Mouse (Mus musculus) MEL (cell line): ENCODE measurements around the gene Hmgb1. TPM values are rescaled to one million over a fixed set of nuclear protein-coding genes. Genes with fewer than 3 reads are reported as not detected.
A peak's percentile ranks its signal among the peaks of the same experiment; 100 is the strongest.

ENCODE experiments used
- DNase-seq: peaks from one replicate; pipeline ENCODE4 v3.0.0; 2011; ENCODE audit warnings: low read depth, low spot score
- H3K27ac ChIP-seq: 2 replicates; pipeline ENCODE4 v1.5.1; 2012; ENCODE audit warnings: low read depth, mild to moderate bottlenecking, control low read depth, low read length, moderate library complexity; ENCODE audit not compliant: control insufficient read depth
- H3K27me3 ChIP-seq, 2 experiments: fragments of 150-350 bp in 1 of 2; sonication (generic) in 1 of 2; 2 replicates each; pipeline ENCODE4 v1.6.1; 2012; ENCODE audit warnings: low read length in 2 of 2, mild to moderate bottlenecking in 2 of 2, improper control_type of control experiment in 1 of 2, moderate library complexity in 1 of 2; ENCODE audit not compliant: insufficient read depth in 2 of 2, control insufficient read depth in 1 of 2
- H3K36me3 ChIP-seq, 2 experiments: 2 replicates each; pipeline ENCODE4 v1.6.1; 2012 to 2014; ENCODE audit warnings: low read length in 2 of 2, improper control_type of control experiment in 1 of 2, inconsistent platforms in 1 of 2, mild to moderate bottlenecking in 1 of 2; ENCODE audit not compliant: insufficient read depth in 2 of 2, control insufficient read depth in 1 of 2
- H3K4me1 ChIP-seq, 2 experiments: fragments of 150-350 bp in 1 of 2; sonication (generic) in 1 of 2; 2 replicates each; pipeline ENCODE4 v1.6.1; 2012; ENCODE audit warnings: low read length in 2 of 2, improper control_type of control experiment in 1 of 2, mild to moderate bottlenecking in 1 of 2; ENCODE audit not compliant: insufficient read depth in 2 of 2, control insufficient read depth in 1 of 2
- H3K4me3 ChIP-seq, 2 experiments: fragments of 150-350 bp in 1 of 2; sonication (generic) in 1 of 2; 2 replicates each; pipeline ENCODE4 v1.5.1; 2012; ENCODE audit warnings: low read depth in 2 of 2, low read length in 2 of 2, mild to moderate bottlenecking in 2 of 2, moderate library complexity in 2 of 2, control low read depth in 1 of 2, improper control_type of control experiment in 1 of 2; ENCODE audit not compliant: control insufficient read depth in 1 of 2, insufficient read depth in 1 of 2
- H3K79me2 ChIP-seq: 2 replicates; pipeline ENCODE4 v1.6.1; 2012; ENCODE audit warnings: mild to moderate bottlenecking, low read length, moderate library complexity; ENCODE audit not compliant: control insufficient read depth, poor library complexity, insufficient read depth
- H3K9ac ChIP-seq: 2 replicates; pipeline ENCODE4 v1.6.1; 2012; ENCODE audit warnings: low read depth, mild to moderate bottlenecking, control low read depth, low read length, moderate library complexity; ENCODE audit not compliant: control insufficient read depth, poor library complexity, severe bottlenecking
- H3K9me3 ChIP-seq: fragments of 150-350 bp; sonication (generic); replicated peaks from 2 replicates; pipeline ENCODE4 v1.6.1; 2012; ENCODE audit warnings: mild to moderate bottlenecking, low read length, improper control_type of control experiment, moderate library complexity; ENCODE audit not compliant: insufficient read depth
- CHD1 ChIP-seq: IDR thresholded peaks from 2 replicates; pipeline ENCODE4 v1.6.1; 2012; ENCODE audit warnings: low read depth, mild to moderate bottlenecking, inconsistent platforms, low read length, improper control_type of control experiment
- CHD2 ChIP-seq: IDR thresholded peaks from 2 replicates; pipeline ENCODE4 v1.6.1; 2011; ENCODE audit warnings: low read length, improper control_type of control experiment
- CTCF ChIP-seq, 3 experiments: IDR thresholded peaks in 2 of 3; conservative IDR thresholded peaks in 1 of 3; 2 replicates each; pipeline ENCODE4 v1.5.1; 2011 to 2012; ENCODE audit warnings: low read length in 3 of 3, low read depth in 2 of 3, mild to moderate bottlenecking in 2 of 3, improper control_type of control experiment in 1 of 3, inconsistent platforms in 1 of 3, mixed read lengths in 1 of 3, moderate library complexity in 1 of 3; ENCODE audit not compliant: control insufficient read depth in 1 of 3, insufficient read depth in 1 of 3, poor library complexity in 1 of 3, severe bottlenecking in 1 of 3
- ELF1 ChIP-seq: IDR thresholded peaks from 2 replicates; pipeline ENCODE4 v1.6.1; 2014; ENCODE audit warnings: low read depth, mild to moderate bottlenecking, inconsistent platforms, low read length, improper control_type of control experiment, moderate library complexity
- ETS1 ChIP-seq: IDR thresholded peaks from 2 replicates; pipeline ENCODE4 v1.6.1; 2012; ENCODE audit warnings: low read depth, mild to moderate bottlenecking, inconsistent platforms, low read length, improper control_type of control experiment, moderate library complexity
- GABPA ChIP-seq: IDR thresholded peaks from 2 replicates; pipeline ENCODE4 v1.6.1; 2012; ENCODE audit warnings: low read depth, mild to moderate bottlenecking, inconsistent platforms, low read length, improper control_type of control experiment, moderate library complexity
- GATA1 ChIP-seq: IDR thresholded peaks from 2 replicates; pipeline ENCODE4 v1.6.1; 2011; ENCODE audit warnings: low read depth, low read length, improper control_type of control experiment
- HCFC1 ChIP-seq: IDR thresholded peaks from 2 replicates; pipeline ENCODE4 v1.6.1; 2012; ENCODE audit warnings: low read depth, mild to moderate bottlenecking, inconsistent platforms, low read length, improper control_type of control experiment, moderate library complexity
- MAX ChIP-seq: IDR thresholded peaks from 2 replicates; pipeline ENCODE4 v1.6.1; 2011; ENCODE audit warnings: low read length, improper control_type of control experiment
- MEF2A ChIP-seq: IDR thresholded peaks from 2 replicates; pipeline ENCODE4 v1.6.1; 2014; ENCODE audit warnings: low read depth, mild to moderate bottlenecking, inconsistent platforms, low read length, improper control_type of control experiment; ENCODE audit not compliant: poor library complexity, insufficient replicate concordance, severe bottlenecking; ENCODE audit errors: extremely low read depth
- MYB ChIP-seq: IDR thresholded peaks from 2 replicates; pipeline ENCODE4 v1.6.1; 2011; ENCODE audit warnings: mild to moderate bottlenecking, low read depth, low read length, improper control_type of control experiment
- NRF1 ChIP-seq: IDR thresholded peaks from 2 replicates; pipeline ENCODE4 v1.6.1; 2014; ENCODE audit warnings: low read depth, mild to moderate bottlenecking, inconsistent platforms, low read length, improper control_type of control experiment, moderate library complexity; ENCODE audit not compliant: poor library complexity, insufficient read depth, severe bottlenecking
- POLR2A ChIP-seq, 2 experiments: IDR thresholded peaks; 2 replicates each; pipeline ENCODE4 v1.6.1; 2011 to 2012; ENCODE audit warnings: low read length in 2 of 2, mild to moderate bottlenecking in 2 of 2, control low read depth in 1 of 2, improper control_type of control experiment in 1 of 2, low read depth in 1 of 2, moderate library complexity in 1 of 2; ENCODE audit not compliant: control insufficient read depth in 1 of 2, insufficient read depth in 1 of 2, poor library complexity in 1 of 2
- POLR2AphosphoS2 ChIP-seq: IDR thresholded peaks from 2 replicates; pipeline ENCODE4 v1.6.1; 2011; ENCODE audit warnings: low read length, improper control_type of control experiment
- POLR2AphosphoS5 ChIP-seq: IDR thresholded peaks from 2 replicates; pipeline ENCODE4 v1.6.1; 2012; ENCODE audit warnings: low read depth, borderline replicate concordance, mild to moderate bottlenecking, inconsistent platforms, low read length, moderate library complexity, mixed read lengths
- RAD21 ChIP-seq: IDR thresholded peaks from 2 replicates; pipeline ENCODE4 v1.6.1; 2011; ENCODE audit warnings: mild to moderate bottlenecking, low read depth, low read length, improper control_type of control experiment
- RCOR1 ChIP-seq: IDR thresholded peaks from 2 replicates; pipeline ENCODE4 v1.6.1; 2012; ENCODE audit warnings: low read depth, mild to moderate bottlenecking, inconsistent platforms, low read length, improper control_type of control experiment
- SMC3 ChIP-seq: IDR thresholded peaks from 2 replicates; pipeline ENCODE4 v1.6.1; 2011; ENCODE audit warnings: low read depth, low read length, improper control_type of control experiment
- TAL1 ChIP-seq: IDR thresholded peaks from 2 replicates; pipeline ENCODE4 v1.6.1; 2012; ENCODE audit warnings: mild to moderate bottlenecking, inconsistent platforms, low read length, moderate library complexity, mixed read lengths
- TBP ChIP-seq: IDR thresholded peaks from 2 replicates; pipeline ENCODE4 v1.8.0; 2011; ENCODE audit warnings: low read depth, low read length, improper control_type of control experiment
- USF2 ChIP-seq, 2 experiments: IDR thresholded peaks; 2 replicates each; pipeline ENCODE4 v1.6.1; 2011 to 2012; ENCODE audit warnings: improper control_type of control experiment in 2 of 2, low read length in 2 of 2, borderline replicate concordance in 1 of 2, inconsistent platforms in 1 of 2, low read depth in 1 of 2, mild to moderate bottlenecking in 1 of 2; ENCODE audit not compliant: insufficient read depth in 1 of 2
- ZC3H11A ChIP-seq: IDR thresholded peaks from 2 replicates; pipeline ENCODE4 v1.6.1; 2012; ENCODE audit warnings: low read depth, mild to moderate bottlenecking, inconsistent platforms, low read length, improper control_type of control experiment
- ZKSCAN1 ChIP-seq: IDR thresholded peaks from 2 replicates; pipeline ENCODE4 v1.6.1; 2012; ENCODE audit warnings: low read depth, mild to moderate bottlenecking, inconsistent platforms, low read length, improper control_type of control experiment, moderate library complexity
- polyA plus RNA-seq, 2 experiments: library from polyadenylated mRNA; stranded (reverse) in 1 of 2; unstranded in 1 of 2; fragments of >175 nt in 1 of 2; fragments of >200 nt in 1 of 2; gene quantifications; 2 replicates each; pipeline versions ENCODE4 v1.2.1 to v1.2.4; 2012; ENCODE audit warnings: low replicate concordance in 2 of 2, low read depth in 1 of 2; ENCODE audit not compliant: insufficient read length in 2 of 2, insufficient read depth in 1 of 2, missing spikeins in 1 of 2
- total RNA-seq: library from RNA; depleted of rRNA; stranded (reverse); fragments of 300-350 nt; gene quantifications from 2 replicates; pipeline ENCODE4 v1.2.3, GENCODE M21; 2012

The Hmgb1 gene
- total and polyA plus RNA-seq, 3 experiments, result 600 to 678 TPM; not detected in 1

DNA sequence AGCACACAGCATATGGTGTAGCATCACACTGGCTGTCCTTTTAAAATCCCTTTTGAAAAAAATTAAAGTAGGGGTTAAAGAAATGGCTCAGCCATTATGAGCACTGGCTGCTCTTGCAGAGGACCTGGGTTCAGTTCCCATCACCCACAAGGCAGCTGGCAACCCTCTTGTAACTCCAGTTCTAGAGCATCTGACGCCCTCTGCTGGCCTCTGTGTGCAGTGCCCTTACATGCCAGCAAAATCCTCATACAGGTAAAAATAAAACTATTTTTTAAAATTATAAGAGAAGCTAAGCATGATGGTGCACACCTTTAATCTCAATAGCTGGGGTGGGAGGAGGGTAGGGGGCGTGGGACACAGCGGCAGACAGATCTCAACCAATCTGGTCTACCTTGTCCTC lies 147.4 kb downstream of the Hmgb1 start:
- no peak overlapping the region for H3K27ac ChIP-seq
- H3K4me1 ChIP-seq, result 0 out of 4 replicates have a peak, but pooled peaks cover 0 to 2% of the 10 kb centered on the region in 2 experiments
- peaks cover 0 to under 1% of the 10 kb centered on the region in 2 experiments; a peak in 1 of 4 replicates for H3K36me3 ChIP-seq
- no peak for DNase-seq
- H3K9ac ChIP-seq, result no peak overlapping the region
- no peaks in the 10 kb centered on the region for H3K9me3 ChIP-seq
- no peaks in the 10 kb centered on the region for H3K27me3 ChIP-seq
- no peaks in the 10 kb centered on the region for H3K79me2 ChIP-seq
- H3K4me3 ChIP-seq, result no peak overlapping the region
- TF ChIP-seq CTCF (IDR thresholded peaks at IDR 0.05 in 2 of 3, conservative IDR thresholded peaks at IDR 0.05 in 1 of 3; ENCODE audit: control insufficient read depth in 1 of 3, insufficient read depth in 1 of 3, low read depth in 2 of 3, low read length in 3 of 3, poor library complexity in 1 of 3, severe bottlenecking in 1 of 3) (peak; percentile 34 to 62 (median 58); a peak in 5 of 6 replicates), ZC3H11A (peak; percentile 6; the same call in 1 of the 2 replicates), ETS1 (0 out of 2 replicates have a peak, but pooled peaks have one; percentile 10), SMC3 (peak; percentile 52), POLR2A (IDR thresholded peaks at IDR 0.05; ENCODE audit: control insufficient read depth in 1 of 2, insufficient read depth in 1 of 2, low read depth in 1 of 2, low read length in 2 of 2, poor library complexity in 1 of 2) (no peak), MYB (no peak), RAD21 (peak; percentile 51)

GRCm38 (mm10) chr5:149032438-149032837 lies 151.9 kb downstream of the Hmgb1 start:
- Histone ChIP-seq H3K79me2 (peaks cover 2% of the 10 kb centered on the region; the same call in 1 of the 2 replicates), H3K4me3 (no peak overlapping the region), H3K4me1 (peaks cover 8 to 16% of the 10 kb centered on the region in 2 experiments), H3K27ac (no peak overlapping the region), H3K9me3 (no peaks in the 10 kb centered on the region), H3K9ac (no peak overlapping the region), H3K27me3 (no peaks in the 10 kb centered on the region), H3K36me3 (peaks cover 0 to 15% of the 10 kb centered on the region in 2 experiments; a peak in 2 of 4 replicates)
- DNase-seq, result no peak
- TF ChIP-seq TBP (peak; percentile 91), CTCF (IDR thresholded peaks at IDR 0.05 in 2 of 3, conservative IDR thresholded peaks at IDR 0.05 in 1 of 3; ENCODE audit: control insufficient read depth in 1 of 3, insufficient read depth in 1 of 3, low read depth in 2 of 3, low read length in 3 of 3, poor library complexity in 1 of 3, severe bottlenecking in 1 of 3) (peak in 1 of 3 experiments; percentile 14; a peak in 1 of 6 replicates), HCFC1 (no peak)

DNA sequence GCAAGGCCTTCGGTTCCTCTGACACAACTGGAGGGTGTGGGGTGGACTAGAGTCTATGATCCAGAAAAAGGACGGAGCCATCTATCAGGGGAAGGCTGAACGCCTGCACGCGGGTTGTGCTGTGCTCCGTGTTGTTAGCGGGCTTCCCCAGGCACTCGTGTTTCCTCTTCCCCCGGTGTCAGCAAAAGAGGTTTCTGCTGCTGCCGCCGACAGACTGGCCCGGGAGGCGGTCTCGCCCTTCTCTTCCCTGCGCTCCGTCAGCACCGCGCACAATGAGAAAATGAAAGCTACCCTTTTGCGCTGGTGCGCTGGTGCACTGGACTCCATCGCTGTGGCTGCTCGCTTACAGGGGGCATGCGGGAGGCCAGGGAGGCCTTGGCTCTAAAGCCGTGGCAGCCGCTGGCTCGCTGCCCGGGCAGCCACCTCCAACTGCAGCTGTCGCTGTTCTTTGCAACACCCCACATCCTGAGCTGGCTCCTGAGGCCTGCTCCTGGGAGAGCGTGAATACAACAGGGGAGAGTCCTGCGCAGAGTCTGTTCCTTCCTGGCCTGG lies 153.0 kb downstream of the Hmgb1 start:
- H3K9me3 ChIP-seq, result no peaks in the 10 kb centered on the region
- H3K4me3 ChIP-seq, result peak overlapping the region; percentile 57 to 83
- peaks cover 0 to 15% of the 10 kb centered on the region in 2 experiments; a peak in 2 of 4 replicates for H3K36me3 ChIP-seq
- peak overlapping the region; percentile 79 for H3K27ac ChIP-seq
- peak; percentile 90 for DNase-seq
- H3K27me3 ChIP-seq, result no peaks in the 10 kb centered on the region
- H3K79me2 ChIP-seq, result peaks cover 2% of the 10 kb centered on the region; the same call in 1 of the 2 replicates
- peaks cover 8 to 16% of the 10 kb centered on the region in 2 experiments for H3K4me1 ChIP-seq
- peak overlapping the region; percentile 90 for H3K9ac ChIP-seq
- TF ChIP-seq POLR2AphosphoS5, result no peak
- TF ChIP-seq ZKSCAN1, result no peak
- TF ChIP-seq MAX, result peak; percentile 56
- TF ChIP-seq CTCF (IDR thresholded peaks at IDR 0.05 in 2 of 3, conservative IDR thresholded peaks at IDR 0.05 in 1 of 3; ENCODE audit: control insufficient read depth in 1 of 3, insufficient read depth in 1 of 3, low read depth in 2 of 3, low read length in 3 of 3, poor library complexity in 1 of 3, severe bottlenecking in 1 of 3), result no peak; a peak in 1 of 6 replicates
- 0 out of 2 replicates have a peak, but pooled peaks have one; percentile 29 for TF ChIP-seq NRF1
- TF ChIP-seq MEF2A, result no peak
- TF ChIP-seq POLR2AphosphoS2, result peak; percentile 52; the same call in 1 of the 2 replicates
- no peak for TF ChIP-seq GABPA
- no peak for TF ChIP-seq USF2 (IDR thresholded peaks at IDR 0.05; ENCODE audit: borderline replicate concordance in 1 of 2, insufficient read depth in 1 of 2, low read depth in 1 of 2, low read length in 2 of 2)
- TF ChIP-seq RCOR1, result no peak
- no peak for TF ChIP-seq ELF1
- 0 out of 2 replicates have a peak, but pooled peaks have one; percentile 6 for TF ChIP-seq CHD1
- TF ChIP-seq CHD2, result no peak
- no peak for TF ChIP-seq TAL1
- no peak for TF ChIP-seq GATA1
